Comparison of ENCODE assay signal across 14 mouse cellular contexts in the genomic region with DNA sequence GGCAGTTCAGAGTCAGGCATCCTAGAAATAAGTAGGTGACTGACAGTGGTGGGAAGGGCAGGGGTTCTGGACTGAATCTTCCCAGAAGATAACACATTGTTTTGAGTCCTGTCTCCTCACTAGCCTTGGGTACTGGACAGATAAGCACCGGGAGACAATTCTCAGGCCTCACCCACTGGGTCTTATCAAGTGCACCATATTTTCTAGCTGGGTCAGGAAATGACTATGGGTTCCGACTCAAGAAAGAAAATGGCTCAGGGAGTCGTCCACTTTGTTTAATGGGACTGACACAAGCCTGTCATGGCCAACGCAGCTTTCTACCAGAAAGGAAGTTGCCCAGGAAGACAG.
DNase-seq lines count a peak whose midpoint lies in the region; ATAC-seq and TF ChIP-seq lines count a peak whose summit lies in the region.
"Had no signal": no experiment of that assay in that cellular context is flagged by ENCODE, and none has a peak within 500 bp of the region (broad histone marks: within the 10 kb centered on the region; RNA-seq: fewer than 3 reads in every experiment).

No protein-coding gene starts in this region.

- no peak for ATAC-seq in embryonic facial prominence, embryonic 13.5 days (ENCODE audit: insufficient number of reproducible peaks, insufficient read depth, low FRiP score, low TSS enrichment, low read depth)
- ATAC-seq in liver, embryonic 14.5 days (ENCODE audit: insufficient read depth) = peak; percentile 94
- ATAC-seq in megakaryocyte progenitor cell, adult 5-6 weeks (replicated peaks; ENCODE audit: poor library complexity) = peak; percentile 77

- H3K27ac ChIP-seq in embryonic facial prominence, embryonic 13.5 days = peak overlapping the region; percentile 60
- H3K27ac ChIP-seq in liver, embryonic 14.5 days = peak overlapping the region; percentile 18
- no peak overlapping the region for H3K27ac ChIP-seq in midbrain, embryonic 10.5 days (replicated peaks)
- H3K27ac ChIP-seq: forebrain, embryonic 12.5 days; gastrocnemius, adult 2 months had no signal

- no peak overlapping the region for H3K9ac ChIP-seq in embryonic facial prominence, embryonic 13.5 days
- H3K9ac ChIP-seq in liver, embryonic 14.5 days (replicated peaks) = no peak overlapping the region; the same call in 1 of the 2 replicates
- H3K9ac ChIP-seq: forebrain, embryonic 12.5 days had no signal

- TF ChIP-seq EP300 in liver, embryonic 14.5 days (IDR thresholded peaks at IDR 0.05; ENCODE audit: low read depth) = peak; percentile 87

- no peak overlapping the region for H3K4me3 ChIP-seq in lung, adult 2 months (replicated peaks; ENCODE audit: extremely low read depth, low read depth, low read length)
- no peak overlapping the region for H3K4me3 ChIP-seq in embryonic facial prominence, embryonic 13.5 days
- no peak overlapping the region for H3K4me3 ChIP-seq in liver, embryonic 14.5 days (ENCODE audit: insufficient read depth in 1 of 2, low read depth in 2 of 2, low read length in 2 of 2)
- no peak overlapping the region for H3K4me3 ChIP-seq in midbrain, embryonic 10.5 days
- H3K4me3 ChIP-seq: forebrain, embryonic 12.5 days; gastrocnemius, adult 2 months had no signal

- WGBS in lung, adult 2 months = 47% methylated on average over 4 of the region's 4 CpGs
- WGBS in embryonic facial prominence, embryonic 13.5 days = 78% methylated on average over 4 of the region's 4 CpGs
- WGBS in liver, embryonic 14.5 days (ENCODE audit: insufficient replicate concordance) = 7% methylated on average over 4 of the region's 4 CpGs
- 88% methylated on average over 4 of the region's 4 CpGs for WGBS in midbrain, embryonic 10.5 days

- DNase-seq in lung, adult 18-20 months = peak; percentile 35 to 65
- no peak for DNase-seq in lung, adult 2 months
- DNase-seq in liver, embryonic 14.5 days (ENCODE audit: low read depth in 3 of 3, low spot score in 3 of 3) = peak; percentile 76 to 77 (median 76)
- no peak for DNase-seq in MN1 (ENCODE audit: low spot score)
- no peak for DNase-seq in midbrain, embryonic 10.5 days (ENCODE audit: low spot score)
- no peak for DNase-seq in adrenal gland, postnatal 14 days
- DNase-seq: cerebellum, postnatal 10 days; gastrocnemius, adult 2 months; heart, postnatal 10 days; thymus, adult 18-20 months had no signal

- no peaks in the 10 kb centered on the region for H3K27me3 ChIP-seq in embryonic facial prominence, embryonic 13.5 days
- H3K27me3 ChIP-seq in liver, embryonic 14.5 days (ENCODE audit: control insufficient read depth, insufficient read depth, low read length) = no peaks in the 10 kb centered on the region
- no peaks in the 10 kb centered on the region for H3K27me3 ChIP-seq in midbrain, embryonic 10.5 days (ENCODE audit: low read depth, poor library complexity, severe bottlenecking)
- H3K27me3 ChIP-seq: forebrain, embryonic 12.5 days had no signal

- no peak for TF ChIP-seq POLR2A in lung, adult 2 months (IDR thresholded peaks at IDR 0.05; ENCODE audit: borderline replicate concordance, extremely low read depth, low read depth, low read length)

- H3K4me1 ChIP-seq in lung, adult 2 months (ENCODE audit: control insufficient read depth, insufficient read depth, low read length) = peaks cover 19% of the 10 kb centered on the region
- peaks cover 36% of the 10 kb centered on the region for H3K4me1 ChIP-seq in embryonic facial prominence, embryonic 13.5 days
- H3K4me1 ChIP-seq in liver, embryonic 14.5 days (replicated peaks; ENCODE audit: control insufficient read depth in 2 of 2, insufficient read depth in 2 of 2, low read length in 1 of 2) = peaks cover 18 to 49% of the 10 kb centered on the region in 2 experiments
- H3K4me1 ChIP-seq in midbrain, embryonic 10.5 days = peaks cover 18% of the 10 kb centered on the region

- no peaks in the 10 kb centered on the region for H3K9me3 ChIP-seq in embryonic facial prominence, embryonic 13.5 days
- H3K9me3 ChIP-seq in liver, embryonic 14.5 days (ENCODE audit: control insufficient read depth, low read length) = no peaks in the 10 kb centered on the region
- H3K9me3 ChIP-seq in midbrain, embryonic 10.5 days (replicated peaks) = no peaks in the 10 kb centered on the region
- H3K9me3 ChIP-seq: forebrain, embryonic 12.5 days had no signal

- no peak for TF ChIP-seq CTCF in lung, adult 2 months (IDR thresholded peaks at IDR 0.05; ENCODE audit: insufficient read depth, low read length)
- TF ChIP-seq CTCF in liver, embryonic 14.5 days (IDR thresholded peaks at IDR 0.05; ENCODE audit: low read depth) = no peak

- H3K4me2 ChIP-seq in embryonic facial prominence, embryonic 13.5 days = no peak overlapping the region
- H3K4me2 ChIP-seq in liver, embryonic 14.5 days (ENCODE audit: low read depth) = peak overlapping the region; percentile 44
- H3K4me2 ChIP-seq: forebrain, embryonic 12.5 days; midbrain, embryonic 11.5 days had no signal

- peaks cover 78% of the 10 kb centered on the region for H3K36me3 ChIP-seq in embryonic facial prominence, embryonic 13.5 days
- H3K36me3 ChIP-seq in liver, embryonic 14.5 days (replicated peaks; ENCODE audit: control insufficient read depth, insufficient read depth, low read depth) = no peaks in the 10 kb centered on the region
- peaks cover 34% of the 10 kb centered on the region for H3K36me3 ChIP-seq in midbrain, embryonic 10.5 days

Comparison
In these comparisons a context has a peak if more than half of its experiments do, and no peak if none do; other contexts are left out.
1. DNase-seq: peak in lung, adult 18-20 months (2 of 2) and liver, embryonic 14.5 days (3 of 3); none in lung, adult 2 months (single experiment), MN1 (single experiment), midbrain, embryonic 10.5 days (single experiment) and adrenal gland, postnatal 14 days (single experiment).